Mouse (Mus musculus) liver, postnatal 0 days (tissue): ENCODE measurements around the gene Preb.

Experiments
- CTCF ChIP-seq: sonication (generic); IDR thresholded peaks from 2 replicates; pipeline ENCODE4 v1.5.1; 2016; ENCODE audit warnings: antibody characterized with exemption, low read depth
- EP300 ChIP-seq: IDR thresholded peaks from 2 replicates; pipeline ENCODE4 v1.6.1; 2016; ENCODE audit warnings: antibody characterized with exemption, low read depth, mild to moderate bottlenecking

GRCm38 (mm10) chr5:30921256-30922033, 38.7 kb downstream of the Preb start, which contains the start of gene Khk:
- TF ChIP-seq CTCF (peak; percentile 94), EP300 (peak; percentile 47)
